Mouse (Mus musculus) frontal cortex, postnatal 25 days (tissue): ENCODE data around the gene Adgrg3.

ENCODE experiments used
- DNase-seq, 2 experiments: peaks; one replicate each; pipeline ENCODE4 v3.0.0; 2022; ENCODE audit warnings: low spot score in 2 of 2

Gene Adgrg3

GRCm38 (mm10) chr8:95081650-95082049 is 64.2 kb downstream of the Adgrg3 start:
- no peak for DNase-seq

- no peak for DNase-seq
Observed at GRCm38 (mm10) chr8:95084261-95084660, 66.8 kb downstream of the Adgrg3 start.

GRCm38 (mm10) chr8:95084744-95085431 is 67.4 kb downstream of the Adgrg3 start:
- DNase-seq: no peak

- no peak for DNase-seq
Observed at GRCm38 (mm10) chr8:95085432-95086141, 68.1 kb downstream of the Adgrg3 start.

- no peak for DNase-seq
Observed at GRCm38 (mm10) chr8:95093574-95093973, 76.1 kb downstream of the Adgrg3 start.
